Mouse (Mus musculus) bone marrow, adult 2 months (tissue): ENCODE results near the gene Mroh7.

Experiments used
- CTCF ChIP-seq: fragments of 200-500 bp; IDR thresholded peaks from 2 replicates; pipeline ENCODE4 v1.5.1; 2011; ENCODE audit warnings: low read length, control low read depth; ENCODE audit not compliant: control insufficient read depth, insufficient read depth
- POLR2A ChIP-seq: fragments of 200-500 bp; IDR thresholded peaks from 2 replicates; pipeline ENCODE4 v1.6.1; 2011; ENCODE audit warnings: low read depth, mild to moderate bottlenecking, control low read depth, low read length, borderline replicate concordance; ENCODE audit not compliant: control insufficient read depth

- TF ChIP-seq CTCF, result no peak
- no peak for TF ChIP-seq POLR2A
These were observed 29.9 kb downstream of the Mroh7 start for GRCm38 (mm10) chr4:106700798-106701197.
